Mouse (Mus musculus) heart, postnatal 0 days (tissue): ENCODE measurements at regions not wholly inside any gene's neighbourhood (a gene's known extent, or its start where the extent isn't known, plus 50 kb on each side); places are given as distances from the start of the nearest gene placed in this dataset.

ENCODE experiments used
- CTCF ChIP-seq: IDR thresholded peaks from 2 replicates; pipeline ENCODE4 v1.5.1; 2016; ENCODE audit warnings: antibody characterized with exemption, control low read depth, low read depth
- EP300 ChIP-seq: IDR thresholded peaks from 2 replicates; pipeline ENCODE4 v1.6.1; 2016; ENCODE audit warnings: antibody characterized with exemption, low read depth

GRCm38 (mm10) chr4:105565796-105566195 is 223.9 kb upstream of the Gm12728 start:
- TF ChIP-seq EP300 = no peak
- TF ChIP-seq CTCF = no peak
